Mouse (Mus musculus): ENCODE data around the gene Trappc2l. TPM values are rescaled to one million over a fixed set of nuclear protein-coding genes. Genes with fewer than 3 reads are reported as not detected.
A peak's percentile ranks its signal among the peaks of the same experiment; 100 is the strongest.

The Trappc2l gene
- polyA plus RNA-seq, 1 experiment: 132 TPM

DNA sequence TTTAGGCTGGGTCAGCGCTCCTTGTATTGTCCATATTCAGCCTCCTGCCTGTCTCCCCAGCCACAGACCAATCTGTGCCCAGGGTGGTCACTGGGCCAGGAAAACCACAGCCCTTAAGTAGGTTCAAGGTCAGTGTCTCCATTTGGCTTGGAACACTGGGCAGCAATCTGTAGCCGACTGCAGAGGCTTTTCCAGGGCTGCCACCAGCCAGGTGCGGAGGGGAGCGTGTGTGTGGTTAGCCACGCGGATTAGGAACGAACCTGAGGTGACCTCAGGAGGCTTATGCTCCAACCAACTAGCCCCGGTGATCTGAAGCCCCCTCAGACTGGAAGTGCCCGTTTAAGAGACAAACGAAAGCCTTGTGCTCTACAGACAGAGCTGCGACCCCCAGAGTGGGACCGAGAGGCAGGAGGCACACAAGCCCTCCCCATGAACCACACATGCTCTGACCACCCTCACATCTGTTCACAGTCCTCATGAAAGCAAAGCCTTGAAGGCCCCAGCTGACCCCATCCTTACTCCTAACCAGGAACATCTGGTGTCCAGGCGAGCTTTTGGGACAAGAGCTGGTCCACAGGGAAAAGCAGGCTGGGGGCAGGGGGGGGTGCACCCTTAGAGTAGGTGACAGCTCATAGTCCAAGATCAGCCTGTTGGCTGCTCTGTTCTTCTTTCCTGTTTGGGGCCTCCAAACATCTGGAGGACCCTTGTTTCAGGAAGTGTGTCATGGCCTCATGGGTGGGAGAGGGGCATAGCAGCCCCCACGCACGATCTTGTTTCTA lies 36.9 kb downstream of the Trappc2l start:
- no peak for TF ChIP-seq POLR2A (IDR thresholded peaks at IDR 0.05; ENCODE audit: borderline replicate concordance, extremely low read depth, insufficient read depth, insufficient read length, poor library complexity, severe bottlenecking)
- no peak for TF ChIP-seq CTCF (IDR thresholded peaks at IDR 0.05; ENCODE audit: borderline replicate concordance, extremely low read depth, insufficient read depth, insufficient read length)

DNA sequence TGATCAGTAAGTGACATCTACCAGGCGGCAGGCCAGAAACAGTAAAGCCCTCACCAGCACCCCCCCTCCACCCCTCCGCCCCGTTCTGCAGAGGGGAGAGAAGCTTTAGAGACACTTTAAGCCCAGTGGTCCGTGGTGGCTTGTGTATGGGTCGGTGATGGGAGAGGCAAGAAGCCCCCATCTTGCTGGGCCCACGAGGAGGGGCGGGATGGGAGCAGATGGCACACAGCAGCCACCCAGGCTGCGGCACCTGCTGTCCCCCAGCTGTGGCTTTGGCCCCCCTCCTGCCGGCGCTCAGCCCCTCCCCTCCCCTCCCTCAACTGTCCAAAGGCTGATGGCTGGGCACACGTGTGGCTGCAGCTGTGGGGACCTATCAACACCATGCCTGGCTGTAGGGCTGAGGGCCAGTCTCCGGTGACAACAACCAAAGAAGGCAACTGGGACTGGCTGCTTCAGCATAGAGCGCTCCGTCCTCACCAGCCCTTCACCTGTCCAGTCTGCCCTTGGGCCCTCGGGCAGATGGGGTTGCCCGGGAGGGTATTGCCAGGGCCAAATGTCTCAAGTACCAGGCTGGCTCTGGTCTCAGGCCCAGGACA lies 40.0 kb downstream of the Trappc2l start:
- no peak for TF ChIP-seq CTCF (IDR thresholded peaks at IDR 0.05; ENCODE audit: borderline replicate concordance, extremely low read depth, insufficient read depth, insufficient read length)
- no peak for TF ChIP-seq POLR2A (IDR thresholded peaks at IDR 0.05; ENCODE audit: borderline replicate concordance, extremely low read depth, insufficient read depth, insufficient read length, poor library complexity, severe bottlenecking)
- peak; percentile 55 for DNase-seq (ENCODE audit: low read depth)

More for the DNA sequence above, 36.9 kb downstream of the Trappc2l start:
- DNase-seq (ENCODE audit: low read depth): no peak

DNA sequence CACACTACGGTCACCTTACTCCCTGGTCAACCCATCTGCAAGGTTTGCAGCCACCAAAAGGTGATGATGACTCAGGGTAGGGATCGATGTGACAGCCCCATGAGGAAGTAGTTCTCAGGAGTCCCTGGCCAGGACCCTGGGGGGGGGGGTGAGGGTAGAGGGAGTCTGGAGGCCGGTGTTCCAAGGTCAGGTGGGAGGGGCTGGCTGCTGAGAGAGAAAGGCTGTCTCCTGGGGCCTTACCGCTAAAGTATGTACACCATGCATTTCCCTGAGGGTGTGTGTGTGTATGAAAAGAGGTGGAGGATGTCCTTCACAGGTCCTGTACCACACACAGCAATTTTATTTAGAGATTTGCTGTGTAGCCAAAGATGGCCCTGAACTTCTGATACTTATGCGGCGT lies 41.2 kb downstream of the Trappc2l start:
- DNase-seq (ENCODE audit: low read depth): no peak
- TF ChIP-seq CTCF (IDR thresholded peaks at IDR 0.05; ENCODE audit: borderline replicate concordance, extremely low read depth, insufficient read depth, insufficient read length) (no peak), POLR2A (IDR thresholded peaks at IDR 0.05; ENCODE audit: borderline replicate concordance, extremely low read depth, insufficient read depth, insufficient read length, poor library complexity, severe bottlenecking) (no peak)

DNA sequence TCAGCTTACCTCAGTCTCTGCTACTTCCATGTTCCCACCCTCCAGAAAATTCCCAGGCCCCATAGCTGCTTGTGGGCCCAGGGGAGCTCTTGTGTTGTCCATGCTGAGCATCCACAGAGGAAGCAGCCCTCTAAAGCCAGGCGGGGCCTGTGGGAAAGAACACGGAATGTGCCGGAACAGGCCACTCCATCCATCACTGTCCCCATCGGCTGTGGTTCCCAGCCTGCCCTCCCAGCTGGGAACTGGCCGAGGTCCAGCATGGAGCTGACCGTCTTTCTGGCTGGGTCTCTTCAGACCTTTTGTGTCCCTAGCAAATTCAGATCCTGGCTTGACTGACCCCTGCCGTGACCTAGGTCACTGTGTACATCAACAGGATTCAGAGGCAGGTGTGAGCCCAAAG lies 43.3 kb downstream of the Trappc2l start:
- DNase-seq (ENCODE audit: low read depth): no peak
- TF ChIP-seq CTCF (IDR thresholded peaks at IDR 0.05; ENCODE audit: borderline replicate concordance, extremely low read depth, insufficient read depth, insufficient read length) (no peak), POLR2A (IDR thresholded peaks at IDR 0.05; ENCODE audit: borderline replicate concordance, extremely low read depth, insufficient read depth, insufficient read length, poor library complexity, severe bottlenecking) (no peak)

DNA sequence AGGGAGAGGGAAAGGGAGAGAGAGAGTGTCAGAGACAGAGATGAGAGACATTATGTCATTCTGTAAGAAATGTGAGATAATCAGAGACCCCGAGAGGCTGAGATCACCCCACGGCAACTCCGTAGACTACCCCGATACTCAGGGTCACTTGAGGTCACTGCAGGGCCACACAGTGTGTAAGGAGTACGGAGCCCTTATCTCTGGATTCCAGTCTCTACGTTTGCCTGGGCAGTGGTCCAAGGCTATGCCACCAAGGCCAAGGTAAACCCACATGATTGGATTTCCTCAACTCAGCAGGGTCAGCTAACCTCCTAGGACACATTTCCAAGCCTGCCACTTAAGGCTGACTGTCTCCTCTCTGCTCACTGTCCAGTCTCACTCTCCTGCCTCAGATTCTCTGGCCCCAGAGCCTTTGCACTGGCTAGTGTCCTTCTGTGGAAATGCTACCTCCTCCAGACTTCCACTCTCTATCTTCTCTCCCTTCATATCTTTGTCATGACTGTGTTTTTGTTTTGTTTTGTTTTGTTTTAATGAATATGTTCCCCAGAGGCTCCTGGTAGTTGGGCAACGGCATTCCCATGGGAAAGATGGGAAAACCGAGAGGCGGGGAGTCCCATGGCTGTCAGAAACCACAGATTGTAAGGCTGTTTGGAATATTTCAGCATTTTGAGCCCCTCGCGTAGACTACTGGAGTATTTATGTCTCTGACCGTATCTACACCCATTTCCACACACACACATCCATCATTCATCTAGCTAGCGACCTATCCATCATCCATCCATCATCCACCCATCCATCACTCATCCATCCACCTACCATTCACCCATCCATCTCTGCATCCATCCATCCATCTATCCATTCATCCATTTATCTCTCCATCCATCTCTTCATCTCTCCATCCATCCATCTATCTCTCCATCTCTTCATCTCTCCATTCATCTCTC lies 44.9 kb downstream of the Trappc2l start:
- DNase-seq (ENCODE audit: low read depth): no peak
- no peak for TF ChIP-seq CTCF (IDR thresholded peaks at IDR 0.05; ENCODE audit: borderline replicate concordance, extremely low read depth, insufficient read depth, insufficient read length)
- no peak for TF ChIP-seq POLR2A (IDR thresholded peaks at IDR 0.05; ENCODE audit: borderline replicate concordance, extremely low read depth, insufficient read depth, insufficient read length, poor library complexity, severe bottlenecking)

DNA sequence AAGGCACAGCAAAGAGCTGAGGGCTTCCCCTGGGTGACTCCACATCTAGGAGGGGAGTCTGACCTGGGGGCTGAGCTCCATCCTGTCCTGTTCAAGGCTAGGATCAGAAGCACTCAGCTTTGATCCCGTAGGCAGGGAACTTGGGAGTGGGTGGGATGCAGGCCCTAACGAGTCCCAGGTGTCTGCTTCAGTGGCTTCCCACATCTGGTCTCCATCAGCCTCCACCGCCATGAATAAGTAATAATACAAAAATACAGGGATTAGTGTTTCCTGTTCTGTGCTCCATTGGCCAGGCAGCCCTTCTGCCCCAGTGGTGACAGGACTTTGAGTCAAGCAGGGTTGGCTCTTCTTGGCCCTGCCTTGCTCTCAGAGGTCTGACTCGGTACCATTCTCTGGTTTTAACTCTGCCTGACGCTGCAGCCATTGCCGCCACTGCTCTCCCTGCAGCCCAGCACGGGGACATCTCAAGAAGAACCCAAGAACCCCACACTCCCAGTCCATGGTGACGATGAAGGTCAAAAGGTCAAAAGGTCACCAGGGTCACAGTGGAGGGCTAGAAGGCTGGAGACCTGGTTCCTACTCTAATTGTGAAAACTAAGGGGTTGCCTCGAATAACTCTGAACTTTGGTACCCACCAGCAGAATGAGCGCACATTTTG lies 46.8 kb downstream of the Trappc2l start:
- no peak for DNase-seq (ENCODE audit: low read depth)
- TF ChIP-seq CTCF (IDR thresholded peaks at IDR 0.05; ENCODE audit: borderline replicate concordance, extremely low read depth, insufficient read depth, insufficient read length) (no peak), POLR2A (IDR thresholded peaks at IDR 0.05; ENCODE audit: borderline replicate concordance, extremely low read depth, insufficient read depth, insufficient read length, poor library complexity, severe bottlenecking) (no peak)

DNA sequence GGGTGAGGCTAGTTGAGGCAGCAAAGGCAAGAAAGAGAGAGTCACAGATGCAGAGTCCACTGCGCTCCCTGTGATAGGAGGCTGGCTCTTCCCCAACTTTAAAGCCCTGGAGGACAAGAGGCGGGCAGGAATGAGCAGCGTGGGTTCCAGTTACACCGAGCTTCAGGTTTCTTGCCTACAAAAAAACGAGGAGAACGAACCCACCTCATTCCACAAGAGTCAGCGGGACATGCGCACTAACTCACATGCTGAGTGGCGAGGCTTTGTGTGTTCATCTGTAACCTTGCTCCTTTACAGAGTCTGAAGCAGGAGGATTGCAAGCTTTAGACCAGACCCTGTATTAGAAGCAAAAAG lies 47.3 kb downstream of the Trappc2l start:
- TF ChIP-seq CTCF (IDR thresholded peaks at IDR 0.05; ENCODE audit: borderline replicate concordance, extremely low read depth, insufficient read depth, insufficient read length) (no peak), POLR2A (IDR thresholded peaks at IDR 0.05; ENCODE audit: borderline replicate concordance, extremely low read depth, insufficient read depth, insufficient read length, poor library complexity, severe bottlenecking) (no peak)
- no peak for DNase-seq (ENCODE audit: low read depth)

DNA sequence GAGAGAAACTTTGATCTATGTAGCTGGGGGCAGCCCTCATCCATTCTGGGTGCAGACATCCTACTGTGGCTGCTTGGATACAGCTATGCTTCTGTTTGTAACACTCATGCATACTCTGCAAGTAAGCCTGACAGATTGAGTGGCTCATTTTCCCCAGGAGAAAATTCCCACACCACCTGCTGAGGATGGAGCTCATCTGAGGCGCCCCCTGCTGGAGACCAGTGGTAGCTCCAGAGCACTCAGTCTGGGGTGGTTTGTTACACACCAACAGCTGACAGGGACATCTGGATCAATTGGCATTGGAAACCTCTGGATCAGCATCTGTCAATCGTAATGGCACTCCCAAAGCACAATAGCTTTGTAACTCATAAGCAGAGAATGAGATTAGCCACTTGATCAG lies 48.6 kb downstream of the Trappc2l start:
- TF ChIP-seq CTCF (IDR thresholded peaks at IDR 0.05; ENCODE audit: borderline replicate concordance, extremely low read depth, insufficient read depth, insufficient read length) (peak; percentile 59), POLR2A (IDR thresholded peaks at IDR 0.05; ENCODE audit: borderline replicate concordance, extremely low read depth, insufficient read depth, insufficient read length, poor library complexity, severe bottlenecking) (no peak)

DNA sequence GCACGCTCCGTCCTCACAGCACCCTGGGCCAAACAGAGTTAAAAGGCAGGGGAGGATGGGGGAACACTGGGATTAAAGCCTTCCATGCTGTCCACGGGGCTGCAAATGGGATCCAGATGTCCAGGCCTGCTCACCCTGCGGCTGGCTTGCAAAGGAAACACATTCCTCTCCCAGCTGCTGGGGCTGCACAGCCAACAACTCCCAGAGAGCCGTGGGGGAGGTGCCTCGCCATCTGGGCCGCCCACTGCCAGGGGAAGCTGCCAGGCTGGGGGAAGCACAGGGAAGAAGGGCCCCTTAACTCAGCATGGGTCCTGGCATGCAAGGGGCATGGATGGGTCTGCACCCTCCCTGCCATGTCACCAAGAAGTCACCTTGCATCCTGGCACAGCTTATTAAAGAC lies 49.7 kb downstream of the Trappc2l start:
- peak; percentile 73 for DNase-seq (ENCODE audit: low read depth)
- TF ChIP-seq POLR2A (IDR thresholded peaks at IDR 0.05; ENCODE audit: borderline replicate concordance, extremely low read depth, insufficient read depth, insufficient read length, poor library complexity, severe bottlenecking) (no peak), CTCF (IDR thresholded peaks at IDR 0.05; ENCODE audit: borderline replicate concordance, extremely low read depth, insufficient read depth, insufficient read length) (no peak)

More for the DNA sequence above, 48.6 kb downstream of the Trappc2l start:
- no peak for DNase-seq (ENCODE audit: low read depth)

DNA sequence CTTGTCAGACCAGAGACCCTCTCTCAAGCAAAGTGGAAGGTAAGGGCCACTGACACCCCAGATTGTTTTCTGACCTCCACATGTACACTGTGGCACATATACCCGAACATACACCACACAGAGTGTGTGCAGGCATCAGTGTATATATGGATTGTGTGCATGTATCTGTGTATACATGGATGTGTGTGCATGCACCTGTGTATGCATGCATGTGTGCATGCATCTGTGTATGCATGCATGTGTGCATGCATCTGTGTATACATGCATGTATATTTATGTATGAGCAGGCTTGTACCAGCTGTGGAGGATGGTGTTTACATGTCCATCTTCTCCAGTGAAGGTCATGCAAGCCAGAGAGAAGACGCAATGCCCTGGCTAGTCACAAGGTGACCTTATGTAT lies 50.5 kb downstream of the Trappc2l start:
- DNase-seq (ENCODE audit: low read depth): no peak
- TF ChIP-seq CTCF (IDR thresholded peaks at IDR 0.05; ENCODE audit: borderline replicate concordance, extremely low read depth, insufficient read depth, insufficient read length) (no peak), POLR2A (IDR thresholded peaks at IDR 0.05; ENCODE audit: borderline replicate concordance, extremely low read depth, insufficient read depth, insufficient read length, poor library complexity, severe bottlenecking) (no peak)

DNA sequence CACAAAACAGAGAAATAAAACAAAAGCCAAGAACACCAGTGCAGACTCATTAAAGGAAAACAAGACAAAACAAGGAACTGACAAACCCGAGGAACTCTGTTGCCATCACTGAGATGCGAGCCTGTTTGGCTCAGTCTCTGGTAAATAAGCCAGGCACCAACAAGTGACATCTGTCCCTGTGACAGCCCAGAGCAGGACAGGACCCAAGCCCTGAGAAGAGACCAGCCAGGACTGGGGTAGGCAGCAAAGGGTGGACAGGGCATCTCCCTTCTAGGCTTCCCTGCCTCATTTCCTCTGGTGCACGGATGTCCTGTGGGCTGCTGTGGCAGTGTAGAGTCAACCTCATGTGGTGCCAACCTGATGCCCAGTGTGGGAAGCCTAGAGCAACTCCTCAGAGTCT lies 51.7 kb downstream of the Trappc2l start:
- no peak for DNase-seq (ENCODE audit: low read depth)
- TF ChIP-seq CTCF (IDR thresholded peaks at IDR 0.05; ENCODE audit: borderline replicate concordance, extremely low read depth, insufficient read depth, insufficient read length): no peak
- TF ChIP-seq POLR2A (IDR thresholded peaks at IDR 0.05; ENCODE audit: borderline replicate concordance, extremely low read depth, insufficient read depth, insufficient read length, poor library complexity, severe bottlenecking): no peak
